Mouse (Mus musculus): ENCODE results near the gene Timm10.

Gene Timm10

DNA sequence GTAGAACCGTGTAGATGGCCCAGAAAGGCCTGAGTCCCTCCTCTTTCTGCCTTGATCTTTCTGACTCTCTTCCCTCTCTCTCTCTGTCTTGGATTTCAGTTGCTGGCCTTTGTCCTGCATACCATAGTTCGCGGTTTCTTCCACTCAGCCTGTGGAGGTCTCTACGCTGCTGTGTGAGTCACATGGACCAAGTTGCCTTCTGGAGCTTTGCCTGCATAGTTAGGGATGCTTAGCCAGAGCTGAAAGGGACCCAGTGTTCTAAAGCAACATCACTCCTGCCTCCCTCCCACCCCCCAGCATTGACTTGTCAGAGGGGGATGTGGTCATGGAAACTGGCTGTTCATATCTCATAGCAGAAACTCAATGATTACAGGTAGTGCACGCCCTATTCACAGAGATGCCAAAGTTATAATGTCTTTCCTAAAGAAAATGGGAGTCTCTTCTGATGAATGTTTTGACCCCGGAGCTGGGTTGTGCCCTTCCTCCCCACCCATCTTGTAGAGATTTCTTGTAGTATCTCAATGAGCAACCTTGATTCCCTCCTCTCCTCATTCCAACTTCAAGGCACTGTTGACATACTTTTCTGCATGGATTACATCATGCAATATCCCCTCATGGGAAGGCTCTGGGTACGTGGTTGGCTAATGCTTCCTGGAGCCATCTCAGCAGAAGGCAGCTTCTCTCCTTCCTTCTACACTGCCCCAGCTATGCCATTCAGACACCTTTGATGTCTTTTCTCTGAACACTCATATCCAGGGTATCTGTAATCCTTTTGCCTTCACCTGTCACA is 33.4 kb downstream of the Timm10 start:
- no peak for DNase-seq (ENCODE audit: low spot score)

- DNase-seq (ENCODE audit: low spot score) = no peak
These were observed 34.6 kb downstream of the Timm10 start for GRCm38 (mm10) chr2:84861430-84861829.

DNA sequence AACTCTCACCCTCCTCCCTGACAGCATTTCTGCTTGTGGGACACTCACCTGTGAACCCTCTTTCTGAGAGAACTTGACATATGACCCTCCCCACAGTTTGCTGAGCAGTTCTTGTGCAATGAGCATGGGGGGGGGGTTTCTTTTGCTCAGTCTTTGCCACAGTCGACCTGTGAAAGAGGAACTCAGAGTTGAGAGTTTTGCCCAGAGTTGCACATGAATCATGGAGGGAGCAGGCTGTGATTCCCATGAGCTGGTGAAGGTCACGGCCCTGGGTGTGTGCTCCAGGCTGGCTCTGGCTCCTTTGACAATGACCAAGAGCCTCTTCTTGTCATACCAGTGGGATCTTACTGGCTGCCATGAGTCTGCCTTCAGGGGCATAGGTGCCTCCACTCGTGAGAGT is 35.4 kb downstream of the Timm10 start:
- DNase-seq (ENCODE audit: low spot score) = no peak

DNA sequence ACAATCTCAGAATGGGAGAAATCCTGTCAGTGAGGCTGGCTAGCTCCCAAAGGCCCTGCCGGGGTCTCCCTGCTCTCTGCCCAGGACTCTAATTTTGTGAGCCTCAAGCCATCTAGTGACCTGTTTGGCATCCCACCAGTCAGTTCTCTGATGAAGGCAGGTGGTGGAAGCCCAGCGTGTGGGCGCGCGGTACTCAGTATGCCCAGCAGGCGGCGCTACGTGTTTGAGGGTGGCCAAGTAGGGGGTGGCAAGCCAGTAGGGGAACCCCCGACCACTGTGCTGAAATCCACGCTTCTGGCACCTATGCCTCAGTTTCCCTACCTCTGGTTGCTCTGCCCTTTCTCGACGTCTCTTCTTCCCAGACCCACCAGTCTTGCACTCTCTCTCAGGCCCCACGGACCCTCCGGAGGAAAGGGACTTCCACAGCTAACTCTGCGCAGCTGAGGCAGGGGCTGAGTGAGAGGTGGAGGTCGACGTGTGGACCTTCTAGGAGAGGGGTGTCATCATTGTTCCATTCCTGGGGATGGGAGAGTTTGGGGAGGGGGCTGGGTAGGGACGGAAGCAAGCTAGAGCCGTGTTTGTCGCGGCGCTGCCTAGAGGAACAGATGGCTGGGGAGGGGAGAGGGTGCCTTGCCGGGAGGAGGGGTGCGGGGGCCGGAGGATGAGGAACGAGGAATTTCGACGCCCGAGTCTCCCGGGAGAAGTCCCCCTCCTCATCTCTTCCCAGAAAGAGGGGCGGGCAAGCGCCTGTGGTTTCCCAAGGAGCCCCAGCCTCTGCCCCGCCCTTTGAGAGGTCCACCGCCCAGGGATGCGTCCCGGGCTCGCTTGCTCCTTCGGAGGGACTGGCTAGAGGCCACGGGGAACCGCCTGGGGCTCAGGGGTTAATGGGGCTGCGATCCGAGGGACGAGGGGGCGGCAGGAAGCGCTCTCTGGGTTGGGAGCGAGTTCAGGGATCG is 39.1 kb downstream of the Timm10 start:
- DNase-seq (ENCODE audit: low spot score) = peak; percentile 57

- DNase-seq (ENCODE audit: low spot score) = peak; percentile 60
These were observed 41.7 kb downstream of the Timm10 start for GRCm38 (mm10) chr2:84868521-84868943.

DNA sequence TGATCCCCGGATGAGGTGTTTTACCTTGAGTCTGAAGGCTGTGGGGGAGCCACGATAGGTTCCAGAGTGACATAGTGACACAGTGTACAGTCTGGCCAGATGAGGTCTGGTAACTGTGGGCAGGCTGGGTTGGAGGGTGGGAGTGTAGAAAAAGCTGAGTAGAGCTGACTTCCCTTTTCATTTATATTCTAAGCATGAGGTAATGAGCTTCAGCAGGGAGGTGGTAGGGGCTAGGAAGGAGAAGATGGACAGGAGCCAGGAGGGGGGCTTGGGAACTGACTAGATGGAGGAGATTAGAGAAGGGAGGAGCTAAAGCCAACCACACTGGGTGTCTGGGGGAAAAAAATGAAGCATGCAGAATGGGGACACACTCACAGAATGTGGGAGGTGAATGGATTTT is 42.2 kb downstream of the Timm10 start:
- no peak for DNase-seq (ENCODE audit: low spot score)

DNA sequence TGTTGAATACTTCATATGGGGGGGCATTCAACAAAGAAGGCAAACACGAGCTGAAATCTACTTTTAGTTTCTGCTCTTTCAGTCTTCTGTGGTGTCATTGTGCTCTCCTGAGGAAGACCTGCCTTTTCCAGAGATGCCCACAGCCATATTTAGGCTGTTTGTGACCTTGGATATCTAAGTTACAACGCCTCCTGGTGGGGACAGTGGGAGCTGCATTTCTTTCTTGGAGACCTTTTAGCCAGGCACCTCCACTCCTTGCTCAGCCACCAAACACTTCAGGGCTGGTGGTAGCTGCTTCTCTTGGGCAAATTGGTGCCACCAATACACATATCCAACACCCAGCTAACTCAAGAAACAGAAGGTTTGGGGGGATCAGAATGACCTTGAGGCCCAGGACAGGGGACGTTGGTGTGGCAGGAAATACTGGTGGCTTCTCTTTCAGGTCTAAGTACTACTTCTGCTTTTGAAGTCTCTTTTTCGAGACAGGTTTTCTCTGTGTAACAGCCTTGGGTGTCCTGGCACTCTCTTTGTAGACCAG is 43.9 kb downstream of the Timm10 start:
- DNase-seq (ENCODE audit: low spot score) = no peak

DNA sequence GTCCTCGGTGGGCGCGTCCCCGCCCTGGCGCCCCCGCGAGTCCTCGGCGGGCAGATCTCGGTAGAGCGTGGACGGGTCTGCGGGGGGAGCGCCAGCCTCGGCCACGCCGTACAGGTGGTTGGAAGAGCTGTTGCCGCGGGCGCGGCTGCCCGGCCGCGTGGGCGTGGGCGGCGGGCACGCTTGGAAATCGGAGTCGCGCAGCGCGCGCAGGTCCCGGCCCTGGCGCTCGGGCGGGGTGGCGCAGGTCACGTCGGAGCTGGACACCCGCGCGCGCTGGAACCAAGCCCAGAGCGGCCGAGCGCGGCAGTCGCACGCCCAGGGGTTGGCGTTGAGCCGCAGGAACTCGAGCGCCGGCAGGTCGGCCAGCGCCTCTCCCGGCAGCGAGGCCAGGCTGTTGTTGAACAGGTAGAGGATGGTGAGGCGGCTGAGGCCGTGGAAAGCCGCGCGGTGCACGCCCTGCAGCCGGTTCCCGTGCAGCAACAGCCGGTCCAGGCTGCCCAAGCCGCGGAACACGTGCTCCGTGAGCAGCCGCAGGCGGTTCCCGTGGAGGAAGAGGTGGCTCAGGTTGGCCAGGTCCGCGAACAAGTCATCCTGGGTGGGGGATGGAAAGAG is 45.4 kb downstream of the Timm10 start:
- DNase-seq (ENCODE audit: low spot score) = peak; percentile 61

- no peak for DNase-seq (ENCODE audit: low spot score)
These were observed 49.0 kb downstream of the Timm10 start for GRCm38 (mm10) chr2:84875842-84876241.

All from ovary, postnatal 36 days (tissue).